Mouse (Mus musculus): ENCODE results near the gene Naa25.

DNA sequence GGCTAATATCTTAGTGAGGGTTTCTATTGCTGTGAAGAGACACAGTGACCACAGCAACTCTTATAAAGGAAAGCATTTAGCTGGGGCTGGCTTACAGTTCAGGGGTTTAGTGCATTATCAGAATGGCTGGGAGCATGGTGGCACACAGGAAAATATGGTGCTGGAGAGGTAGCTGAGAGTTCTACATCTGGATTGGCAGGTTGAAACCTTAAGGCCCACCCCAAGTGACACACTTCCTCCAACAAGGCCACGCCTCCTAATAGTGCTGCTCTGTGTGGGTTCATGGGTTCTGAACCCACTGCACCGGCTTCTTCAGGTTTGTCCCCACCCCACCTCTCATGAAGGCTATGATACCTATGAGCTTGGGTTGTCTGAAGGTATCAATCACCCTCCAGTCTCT lies 74.7 kb downstream of the Naa25 start:
- TF ChIP-seq CTCF (IDR thresholded peaks at IDR 0.05; ENCODE audit: insufficient read depth, low read length) (no peak), POLR2A (IDR thresholded peaks at IDR 0.05; ENCODE audit: borderline replicate concordance, extremely low read depth, low read depth, low read length) (no peak)

All from lung, adult 2 months (tissue).